Mouse (Mus musculus) small intestine, adult 2 months (tissue): ENCODE measurements at regions not wholly inside any gene's neighbourhood (a gene's known extent, or its start where the extent isn't known, plus 50 kb on each side); places are given as distances from the start of the nearest gene placed in this dataset.

ENCODE experiments used
- CTCF ChIP-seq: fragments of 200-500 bp; IDR thresholded peaks from 2 replicates; pipeline ENCODE4 v1.5.1; 2012; ENCODE audit warnings: low read depth, mild to moderate bottlenecking, control low read depth, inconsistent platforms, low read length, moderate library complexity, mixed read lengths; ENCODE audit not compliant: insufficient replicate concordance, insufficient read length; ENCODE audit errors: extremely low read depth
- POLR2A ChIP-seq: fragments of 200-500 bp; IDR thresholded peaks from 2 replicates; pipeline ENCODE4 v1.6.1; 2012; ENCODE audit warnings: low read depth, mild to moderate bottlenecking, control low read depth, inconsistent platforms, low read length, moderate library complexity

GRCm38 (mm10) chr15:86683081-86683480 lies 468.8 kb downstream of the Tbc1d22a start:
- TF ChIP-seq CTCF (no peak), POLR2A (no peak)
